Mouse (Mus musculus) retina, embryonic 14.5 days (tissue): ENCODE measurements around the gene Fuom.

ENCODE experiments used
- DNase-seq: peaks from one replicate; pipeline ENCODE4 v3.0.0-alpha.2; 2015; ENCODE audit warnings: low spot score

Gene Fuom

DNA sequence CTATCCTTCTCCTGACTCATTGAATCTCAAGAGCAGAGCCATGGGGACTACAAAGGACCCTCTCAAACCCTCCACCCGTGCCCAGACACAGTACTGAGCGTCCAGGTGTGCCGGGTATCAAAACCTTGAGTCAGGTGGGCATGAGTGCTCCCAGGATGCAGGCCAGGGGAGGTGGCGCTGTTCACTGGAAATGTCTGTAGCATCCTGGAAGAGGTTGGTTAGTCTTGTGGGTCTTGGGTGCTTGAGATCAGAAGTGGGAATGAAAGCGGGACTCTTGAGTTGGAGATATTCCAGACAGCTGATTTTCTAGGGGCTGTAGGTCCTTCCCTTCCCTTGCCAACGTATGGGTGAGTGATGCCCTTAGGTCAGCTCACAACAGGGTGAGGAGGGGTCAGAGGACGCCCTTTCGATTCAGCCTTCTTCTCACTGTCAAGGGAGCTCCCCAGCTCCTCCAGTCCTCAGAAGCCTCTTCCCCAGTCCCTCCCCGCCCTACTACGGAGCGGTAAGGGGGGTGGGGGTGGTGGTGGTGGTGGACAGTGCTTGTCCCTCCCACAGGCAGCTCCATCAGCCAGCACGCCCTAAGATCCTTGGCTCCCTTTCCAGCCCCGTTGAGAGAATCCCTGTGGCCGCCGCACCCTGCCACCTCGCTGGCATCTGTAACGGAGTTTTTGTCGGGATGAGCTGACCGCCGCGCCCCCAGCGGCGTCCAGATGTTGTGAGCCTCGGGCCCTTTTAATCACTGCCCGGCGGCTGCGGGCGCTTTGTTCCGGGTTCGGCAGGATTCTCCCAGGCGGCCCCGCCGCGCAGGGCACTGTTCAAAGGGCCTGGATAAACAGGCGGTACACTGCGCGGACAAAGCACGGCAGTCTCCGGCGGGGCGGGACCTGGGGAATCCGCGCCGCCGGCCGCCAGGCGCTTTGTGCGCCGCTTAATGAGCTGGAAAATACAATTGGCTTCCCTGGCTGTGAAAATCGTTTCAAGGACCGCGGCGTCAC, 44.5 kb downstream of the Fuom start:
- DNase-seq = peak; percentile 88

DNA sequence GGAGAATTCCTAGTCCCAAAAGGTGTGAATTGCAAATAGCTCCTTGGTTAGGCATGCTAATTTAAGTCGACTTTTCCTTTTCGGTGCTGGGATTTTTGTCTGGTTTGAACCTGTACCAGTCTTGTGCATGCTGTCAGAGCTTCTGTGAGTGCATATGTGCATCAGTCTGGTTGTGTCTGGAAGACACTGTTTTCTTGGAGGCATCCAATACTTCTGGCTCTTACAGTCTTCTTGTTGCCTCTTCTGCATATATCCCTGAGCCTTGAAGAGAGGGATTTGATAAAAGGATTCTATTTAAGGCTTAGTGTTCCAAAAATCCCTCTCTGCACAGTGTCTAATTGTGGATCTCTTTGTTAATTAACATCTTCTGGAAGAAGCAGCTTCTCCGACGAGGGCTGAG, 48.1 kb downstream of the Fuom start:
- DNase-seq = no peak

DNA sequence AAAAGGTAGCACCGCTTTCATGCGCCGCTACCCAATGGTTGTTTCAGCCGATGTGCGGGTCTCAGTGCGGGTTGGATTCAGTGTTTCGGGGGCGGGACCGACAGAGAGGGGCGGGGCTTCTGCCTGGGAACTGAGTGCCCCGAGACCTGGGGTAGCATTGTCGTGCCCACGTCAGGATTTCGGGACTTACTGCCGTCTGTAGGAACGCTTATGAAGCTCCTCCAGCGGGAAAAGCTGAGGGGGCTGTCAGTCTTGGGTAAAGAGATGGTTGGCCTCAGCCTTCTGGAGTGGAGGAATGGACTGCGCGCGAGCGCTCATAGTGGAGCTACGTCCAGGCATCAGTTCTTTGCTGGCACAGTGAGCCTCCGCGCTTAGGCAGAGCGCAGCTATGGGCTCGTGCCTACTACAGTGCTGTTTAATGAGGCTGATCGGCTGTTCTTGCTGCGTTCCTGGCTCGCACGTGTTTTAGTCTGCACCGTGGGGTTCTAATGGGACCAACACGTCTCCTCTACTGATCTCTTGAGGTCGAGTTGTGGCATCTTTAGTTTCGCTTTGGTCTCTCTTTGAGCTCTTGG, 53.0 kb downstream of the Fuom start:
- peak; percentile 50 for DNase-seq

DNA sequence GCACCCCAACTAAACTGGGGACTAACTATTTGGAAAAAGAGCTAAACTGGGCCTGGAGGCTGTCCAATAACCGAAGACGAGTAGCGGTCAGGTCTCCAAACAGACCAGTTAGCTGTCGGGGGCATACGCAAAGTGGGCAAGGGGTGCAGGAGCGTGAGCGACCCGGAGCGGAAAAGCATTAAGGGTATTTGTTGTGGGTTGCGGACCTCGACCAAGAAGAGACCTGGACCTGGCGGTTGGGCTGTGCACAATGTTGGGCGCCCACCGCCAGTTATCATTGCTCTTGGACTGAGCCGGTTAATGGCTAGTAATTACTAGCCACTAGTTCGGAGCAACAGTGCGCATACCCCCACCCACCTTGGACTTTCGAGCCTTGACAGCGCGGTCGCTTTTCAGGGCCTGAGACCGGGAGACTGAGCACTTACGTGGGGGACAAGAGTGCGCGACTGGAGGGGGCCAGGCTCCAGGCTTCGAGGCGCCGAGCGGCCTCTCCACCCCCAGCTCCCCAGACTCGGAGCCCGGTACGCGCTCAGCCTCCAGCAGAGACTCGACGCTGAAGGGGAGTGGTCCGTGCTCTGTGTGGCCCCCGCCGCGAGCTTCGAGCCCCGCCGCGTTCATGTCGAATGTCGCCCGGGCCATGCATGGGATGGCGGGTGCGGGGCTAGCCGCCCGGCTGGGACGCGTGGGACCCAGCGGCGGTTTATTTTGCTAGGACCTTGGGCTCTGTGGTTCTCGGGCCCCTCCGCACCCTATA, 53.7 kb downstream of the Fuom start, which contains the start of gene Msx3:
Gene Msx3, minus strand, starts transcription at position 729 of the 754 bp plus-strand sequence.
- DNase-seq = peak; percentile 21

DNA sequence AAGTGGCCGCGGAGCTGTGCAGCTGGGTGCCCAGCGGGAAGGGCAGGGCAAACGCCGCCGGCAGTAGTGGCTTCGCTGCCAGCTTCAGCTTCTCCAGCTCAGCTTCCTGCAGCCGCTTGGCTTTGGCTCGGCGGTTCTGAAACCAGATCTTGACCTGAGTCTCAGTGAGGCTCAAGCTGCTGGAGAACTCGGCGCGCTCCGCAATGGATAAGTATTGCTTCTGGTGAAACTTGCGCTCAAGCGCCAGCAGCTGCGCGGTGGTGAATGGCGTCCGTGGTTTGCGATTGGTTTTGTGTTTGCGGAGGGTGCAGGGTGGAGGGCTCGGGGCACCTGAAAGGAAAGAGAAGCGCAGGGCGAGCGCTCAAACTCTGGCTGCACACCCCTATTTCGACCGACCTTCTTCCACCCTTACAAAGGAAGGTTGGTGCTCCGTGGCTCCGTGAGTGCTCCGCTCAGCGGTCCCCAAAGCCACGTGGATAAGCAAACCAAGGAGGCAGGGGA, 54.4 kb downstream of the Fuom start:
- DNase-seq = peak; percentile 31
